Comparison of ENCODE assay signal across 19 mouse cellular contexts in the genomic region with DNA sequence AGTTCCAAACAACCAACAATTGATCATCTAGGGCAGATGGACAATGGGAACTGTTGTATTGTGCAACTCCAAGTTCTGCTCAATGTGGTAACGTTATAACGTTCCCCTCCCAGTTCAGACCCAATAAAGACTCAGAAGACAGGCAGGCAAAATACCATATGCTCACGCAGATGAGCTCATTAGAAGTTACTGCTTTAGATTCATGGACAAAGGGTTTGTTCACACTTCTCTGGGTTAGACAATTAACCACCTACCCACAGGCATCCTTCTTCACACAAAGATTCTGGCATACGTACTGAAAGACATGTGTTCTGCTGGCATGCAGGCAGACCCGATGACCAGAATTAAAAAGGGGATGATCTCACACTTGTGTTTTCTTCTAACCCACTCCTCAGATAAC.
"Had no signal": no experiment of that assay in that cellular context is flagged by ENCODE, and none has a peak within 500 bp of the region (broad histone marks: within the 10 kb centered on the region; RNA-seq: fewer than 3 reads in every experiment).

No protein-coding gene starts in this region.

- H3K36me3 ChIP-seq: lung, embryonic 15.5 days; midbrain, embryonic 10.5 days; midbrain, embryonic 12.5 days; neural tube, embryonic 13.5 days; neural tube, embryonic 15.5 days; stomach, embryonic 15.5 days had no signal

- H3K9me3 ChIP-seq: lung, embryonic 15.5 days; midbrain, embryonic 10.5 days; midbrain, embryonic 12.5 days; neural tube, embryonic 13.5 days; neural tube, embryonic 15.5 days; stomach, embryonic 15.5 days had no signal

- H3K27ac ChIP-seq: lung, embryonic 15.5 days; macrophage; midbrain, embryonic 10.5 days; midbrain, embryonic 12.5 days; neural tube, embryonic 13.5 days; neural tube, embryonic 15.5 days; stomach, embryonic 15.5 days; stomach, postnatal 0 days had no signal

- H3K27me3 ChIP-seq: lung, embryonic 15.5 days; midbrain, embryonic 12.5 days; stomach, embryonic 15.5 days had no signal

- H3K4me3 ChIP-seq: lung, embryonic 15.5 days; midbrain, embryonic 10.5 days; midbrain, embryonic 12.5 days; myocyte; neural tube, embryonic 13.5 days; neural tube, embryonic 15.5 days; stomach, embryonic 15.5 days had no signal

- ATAC-seq: lung, postnatal 0 days; midbrain, embryonic 16.5 days had no signal

- DNase-seq: lung, adult 2 months; lung, postnatal 14 days; lung, postnatal 36 days; midbrain, embryonic 14.5 days; right cerebral cortex, postnatal 14 days; thymus, adult 2 months; thymus, postnatal 25 days; thymus, postnatal 4 days had no signal

- H3K4me2 ChIP-seq: lung, embryonic 15.5 days; midbrain, embryonic 12.5 days; neural tube, embryonic 13.5 days; neural tube, embryonic 15.5 days; stomach, embryonic 15.5 days had no signal

- H3K9ac ChIP-seq: lung, embryonic 15.5 days; midbrain, embryonic 12.5 days; neural tube, embryonic 13.5 days; neural tube, embryonic 15.5 days; stomach, embryonic 15.5 days had no signal

- H3K4me1 ChIP-seq: lung, embryonic 15.5 days; midbrain, embryonic 10.5 days; midbrain, embryonic 12.5 days; neural tube, embryonic 13.5 days; neural tube, embryonic 15.5 days; stomach, embryonic 15.5 days had no signal
